Mouse (Mus musculus) intestine, embryonic 14.5 days (tissue): ENCODE measurements around the gene Pp2d1. TPM values are rescaled to one million over a fixed set of nuclear protein-coding genes. Genes with fewer than 3 reads are reported as not detected.

Source experiments
- ATAC-seq: fragments of 200-750 bp; cut with Nextera tagmentation; replicated peaks from 2 replicates; pipeline ENCODE4 v1.8.0; 2017; ENCODE audit warnings: low read depth, moderate number of reproducible peaks, moderate TSS enrichment, moderate library complexity; ENCODE audit not compliant: low FRiP score, low TSS enrichment
- DNase-seq: peaks from one replicate; pipeline ENCODE4 v3.0.0-alpha.2; 2018; ENCODE audit warnings: low spot score
- H3K27ac ChIP-seq: fragments of 300-500 bp; sonication (generic); 2 replicates; pipeline ENCODE4 v1.5.1; 2014; ENCODE audit warnings: low read depth, mild to moderate bottlenecking, control low read depth
- H3K27me3 ChIP-seq: fragments of 300-500 bp; sonication (generic); replicated peaks from 2 replicates; pipeline ENCODE4 v1.6.1; 2014; ENCODE audit warnings: low read length, control low read depth; ENCODE audit not compliant: control insufficient read depth, insufficient read depth
- H3K36me3 ChIP-seq: fragments of 300-500 bp; sonication (generic); 2 replicates; pipeline ENCODE4 v1.6.1; 2014; ENCODE audit warnings: low read length, control low read depth; ENCODE audit not compliant: control insufficient read depth, insufficient read depth
- H3K4me1 ChIP-seq: fragments of 300-500 bp; sonication (generic); replicated peaks from 2 replicates; pipeline ENCODE4 v1.6.1; 2014; ENCODE audit warnings: low read length, control low read depth, mixed read lengths; ENCODE audit not compliant: control insufficient read depth, insufficient read depth
- H3K4me2 ChIP-seq: fragments of 300-500 bp; sonication (generic); 2 replicates; pipeline ENCODE4 v1.6.1; 2014; ENCODE audit warnings: low read length
- H3K4me3 ChIP-seq: fragments of 300-500 bp; sonication (generic); 2 replicates; pipeline ENCODE4 v1.5.1; 2014; ENCODE audit warnings: low read depth, low read length, control low read depth, mixed read lengths
- H3K9ac ChIP-seq: fragments of 300-500 bp; sonication (generic); 2 replicates; pipeline ENCODE4 v1.6.1; 2014; ENCODE audit warnings: mild to moderate bottlenecking, low read length
- H3K9me3 ChIP-seq: fragments of 300-500 bp; sonication (generic); 2 replicates; pipeline ENCODE4 v1.6.1; 2016; ENCODE audit warnings: low read length, control low read depth; ENCODE audit not compliant: control insufficient read depth
- WGBS: fragments of 180-500 bp; shearing (Covaris S2); extraction: QIAGEN DNeasy Blood & Tissue Kit; methylation state at CpG from one replicate; pipeline ENCODE4 v1.1.7; 2014; 5-methylcytosine and 5-hydroxymethylcytosine counted together
- polyA plus RNA-seq: library from polyadenylated mRNA; unstranded; fragments of >200 nt; fragmentation: Nextera tagmentation; extraction: Ambion mirVana; gene quantifications from 2 replicates; pipeline ENCODE4 v1.2.1, GENCODE M21; 2014

Pp2d1 gene
- polyA plus RNA-seq, 1 experiment from 2014 or later: 0.34 TPM

DNA sequence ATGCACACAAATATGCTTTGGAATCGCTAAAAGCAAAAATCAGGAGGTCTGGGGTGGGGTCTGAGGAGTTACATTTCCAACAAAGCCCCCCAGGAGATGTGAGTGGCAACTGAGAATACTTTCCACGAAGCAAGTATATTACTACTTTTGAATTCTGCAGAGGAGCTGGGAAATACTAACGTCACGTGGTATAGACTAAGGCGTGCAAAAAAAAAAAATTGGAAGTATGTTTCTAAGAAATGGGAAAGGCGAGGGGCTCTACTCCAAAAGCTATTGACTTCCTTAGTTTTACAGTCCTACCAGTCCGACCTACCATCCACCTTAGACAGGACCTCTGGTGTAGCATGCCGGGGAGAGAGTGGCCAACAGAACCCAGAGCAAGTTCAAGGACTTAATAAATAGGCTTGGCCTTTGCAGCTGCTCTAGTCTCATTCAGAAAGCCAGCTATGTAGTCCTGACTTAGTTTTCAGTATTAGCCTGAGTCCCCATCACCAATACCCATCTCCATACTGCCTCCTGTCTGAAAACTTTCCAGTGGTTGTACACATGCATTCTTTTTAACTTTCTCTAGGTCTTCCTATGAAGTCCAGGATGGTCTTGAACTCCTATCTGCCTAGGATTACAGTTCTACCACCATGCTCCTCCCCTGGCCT is 29.6 kb upstream of the Pp2d1 start:
- ATAC-seq: no peak
- H3K27me3 ChIP-seq: no peaks in the 10 kb centered on the region
- peak overlapping the region; percentile 95 for H3K4me2 ChIP-seq
- no peaks in the 10 kb centered on the region for H3K9me3 ChIP-seq
- DNase-seq: no peak
- peak overlapping the region; percentile 87; the same call in 1 of the 2 replicates for H3K9ac ChIP-seq
- H3K4me1 ChIP-seq: peaks cover 29% of the 10 kb centered on the region
- 40% methylated on average over 8 of the region's 8 CpGs for WGBS
- H3K36me3 ChIP-seq: no peaks in the 10 kb centered on the region
- H3K4me3 ChIP-seq: peak overlapping the region; percentile 85; the same call in 1 of the 2 replicates
- H3K27ac ChIP-seq: peak overlapping the region; percentile 90; the same call in 1 of the 2 replicates

DNA sequence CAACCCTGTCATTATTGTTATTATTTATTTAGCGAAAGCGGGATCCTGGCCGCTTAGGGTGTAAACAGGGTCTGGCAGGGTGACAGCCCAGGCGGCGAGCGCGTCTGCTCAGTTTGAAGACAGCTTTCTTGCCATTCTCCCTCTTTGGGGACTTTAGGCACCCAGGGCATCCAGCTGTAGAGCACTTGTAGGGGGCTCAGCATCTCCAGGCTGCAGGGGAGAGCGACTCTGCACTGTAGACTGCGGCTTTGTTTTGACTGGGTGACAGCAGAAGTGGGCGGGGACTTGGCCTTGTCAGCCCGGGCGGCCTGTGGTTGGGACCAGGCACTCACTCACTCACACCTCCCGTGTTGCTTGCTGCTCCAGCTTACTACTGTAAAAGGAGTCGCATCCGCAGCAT is 28.9 kb upstream of the Pp2d1 start:
- Histone ChIP-seq H3K27ac (peak overlapping the region; percentile 90), H3K36me3 (no peaks in the 10 kb centered on the region), H3K4me2 (peak overlapping the region; percentile 95), H3K9me3 (no peaks in the 10 kb centered on the region), H3K4me1 (peaks cover 29% of the 10 kb centered on the region), H3K9ac (peak overlapping the region; percentile 87), H3K4me3 (peak overlapping the region; percentile 85), H3K27me3 (no peaks in the 10 kb centered on the region)
- under 1% methylated on average over 15 of the region's 15 CpGs for WGBS
- peak; percentile 79 for DNase-seq
- ATAC-seq: peak; percentile 68

DNA sequence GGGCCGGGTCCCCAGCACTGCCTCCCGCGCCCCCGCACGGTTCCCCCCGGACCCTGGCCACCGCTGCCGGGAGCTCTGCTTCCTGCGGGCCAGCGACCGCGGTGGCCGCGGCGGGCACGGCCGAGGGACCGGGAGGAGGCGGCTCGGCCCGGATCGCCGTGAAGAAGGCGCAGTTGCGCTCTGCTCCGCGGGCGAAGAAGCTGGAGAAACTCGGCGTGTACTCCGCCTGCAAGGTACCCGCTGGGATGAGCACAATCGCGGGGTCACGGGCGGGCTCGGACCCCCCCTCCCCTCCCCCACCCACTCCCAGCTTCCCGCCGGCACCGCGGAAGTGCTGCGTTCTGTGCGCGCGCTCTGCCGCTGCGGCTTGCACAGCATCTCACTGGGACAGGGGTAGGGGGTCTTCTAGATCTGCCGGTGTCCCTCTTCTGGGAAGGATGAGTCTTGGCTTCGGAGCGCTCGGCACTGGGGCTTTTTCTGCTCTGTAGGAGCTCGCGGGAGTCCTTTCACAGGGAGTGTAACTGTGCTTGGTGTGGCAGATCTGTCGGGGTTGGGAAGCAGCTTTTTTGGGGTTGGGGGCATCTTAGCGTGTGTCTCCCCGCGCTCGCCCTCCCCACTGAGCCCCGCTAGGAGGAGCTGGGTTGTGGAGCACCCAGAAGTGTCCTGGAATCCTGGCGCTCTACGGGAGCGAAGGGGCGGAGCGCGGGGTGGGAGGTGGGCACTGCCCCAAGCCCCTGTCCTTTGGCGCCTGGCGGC is 28.3 kb upstream of the Pp2d1 start:
- Histone ChIP-seq H3K36me3 (no peaks in the 10 kb centered on the region), H3K27me3 (no peaks in the 10 kb centered on the region), H3K9me3 (no peaks in the 10 kb centered on the region), H3K4me2 (peak overlapping the region; percentile 95), H3K4me3 (peak overlapping the region; percentile 85), H3K9ac (peak overlapping the region; percentile 87), H3K27ac (peak overlapping the region; percentile 90), H3K4me1 (peaks cover 29% of the 10 kb centered on the region)
- peak; percentile 54 for ATAC-seq
- no peak for DNase-seq
- under 1% methylated on average over 55 of the region's 67 CpGs for WGBS

DNA sequence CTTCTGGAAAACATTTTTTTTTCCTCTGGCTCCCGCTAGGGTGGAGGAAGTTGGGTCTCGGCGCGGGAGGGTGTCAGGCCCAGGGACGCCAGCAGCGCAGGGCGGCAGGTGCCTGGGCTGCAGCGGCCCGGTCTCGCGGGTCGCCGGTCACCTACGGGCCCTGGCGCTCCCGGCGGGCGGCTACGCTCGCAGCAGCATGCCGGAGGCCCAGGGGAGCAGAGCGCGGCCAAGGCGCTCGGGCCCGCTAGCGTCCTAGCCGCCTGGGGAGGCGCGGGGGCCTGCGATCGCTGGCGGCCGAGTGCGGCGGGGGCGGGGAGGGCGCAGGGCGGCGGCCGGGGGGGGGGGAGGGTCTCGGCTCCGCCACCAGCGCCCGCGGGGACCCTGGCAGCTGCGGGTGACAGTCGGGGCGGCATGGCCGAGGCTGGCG is 27.7 kb upstream of the Pp2d1 start:
- H3K27me3 ChIP-seq: no peaks in the 10 kb centered on the region
- no peaks in the 10 kb centered on the region for H3K36me3 ChIP-seq
- ATAC-seq: peak; percentile 68
- H3K9ac ChIP-seq: peak overlapping the region; percentile 87
- peak; percentile 85 for DNase-seq
- H3K4me3 ChIP-seq: peak overlapping the region; percentile 85
- peaks cover 29% of the 10 kb centered on the region for H3K4me1 ChIP-seq
- H3K9me3 ChIP-seq: no peaks in the 10 kb centered on the region
- peak overlapping the region; percentile 90 for H3K27ac ChIP-seq
- peak overlapping the region; percentile 95 for H3K4me2 ChIP-seq
- under 1% methylated on average over 35 of the region's 51 CpGs for WGBS

DNA sequence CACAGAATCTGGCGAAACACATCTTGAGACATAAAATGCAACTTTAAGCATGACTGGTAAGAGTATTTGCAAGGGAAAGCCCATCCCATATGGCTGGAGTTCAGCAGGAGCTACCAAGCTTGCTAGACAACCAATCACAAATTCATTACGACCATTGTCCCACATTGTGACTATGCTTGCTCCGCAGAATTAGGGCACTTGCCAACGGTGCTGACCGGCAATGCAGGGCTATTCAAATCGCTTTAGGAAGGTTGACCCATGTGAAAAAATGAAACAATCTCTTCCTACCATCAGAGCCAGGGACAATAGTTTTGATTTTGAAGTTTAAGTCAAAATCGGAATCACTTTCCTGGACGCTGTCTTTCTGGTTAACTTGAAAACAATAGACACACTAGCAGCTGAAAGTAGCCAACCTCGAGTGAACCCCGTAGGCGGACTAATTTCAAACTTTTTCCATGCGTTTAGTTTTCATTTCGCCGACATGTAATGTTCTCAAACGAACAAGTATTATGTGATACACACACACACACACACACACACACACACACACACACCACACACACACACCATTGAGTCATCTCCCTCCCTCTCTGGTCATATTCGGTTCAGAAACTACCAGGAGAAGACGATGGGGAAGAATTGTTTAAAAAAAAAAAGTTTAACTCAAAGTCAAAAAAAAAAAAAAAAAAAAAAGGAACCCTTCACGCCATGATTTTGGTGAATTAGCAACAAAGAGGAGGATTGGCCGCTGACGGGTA is 27.1 kb upstream of the Pp2d1 start, which contains the start of gene Kat2b:
Gene Kat2b, plus strand, starts transcription at position 701 of the 758 bp plus-strand sequence.
- Histone ChIP-seq H3K4me1 (peaks cover 29% of the 10 kb centered on the region), H3K4me3 (peak within 1 kb of the TSS; percentile 85), H3K9ac (peak within 1 kb of the TSS; percentile 87), H3K27me3 (no peaks in the 10 kb centered on the region), H3K4me2 (peak within 1 kb of the TSS; percentile 95), H3K36me3 (no peaks in the 10 kb centered on the region), H3K9me3 (no peaks in the 10 kb centered on the region), H3K27ac (peak within 1 kb of the TSS; percentile 90)
- WGBS: 5% methylated on average over 20 of the region's 20 CpGs
- ATAC-seq: no peak
- peak; percentile 67 for DNase-seq

DNA sequence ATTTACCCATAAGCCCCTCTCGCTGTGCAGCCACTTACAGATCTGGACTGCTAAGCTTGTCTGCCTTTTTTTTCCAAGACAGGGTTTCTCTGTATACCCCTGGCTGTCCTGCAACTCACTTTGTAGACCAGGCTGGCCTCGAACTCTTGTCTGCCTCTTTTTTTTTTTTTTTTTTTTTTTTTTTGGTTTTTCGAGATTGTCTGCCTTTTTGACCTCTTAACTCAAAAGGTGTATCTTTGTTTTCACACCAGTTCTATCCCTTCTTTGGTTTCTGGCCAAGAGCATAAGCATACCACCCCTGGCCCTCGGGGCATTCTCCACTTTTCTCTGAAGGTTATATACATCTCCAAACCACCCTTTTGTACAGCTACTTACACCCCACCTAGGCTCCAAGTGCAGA is 25.6 kb upstream of the Pp2d1 start:
- Histone ChIP-seq H3K27ac (no peak overlapping the region), H3K4me2 (no peak overlapping the region), H3K4me1 (peaks cover 22% of the 10 kb centered on the region), H3K27me3 (no peaks in the 10 kb centered on the region), H3K4me3 (no peak overlapping the region), H3K9ac (no peak overlapping the region), H3K36me3 (no peaks in the 10 kb centered on the region), H3K9me3 (no peaks in the 10 kb centered on the region)
- ATAC-seq (no peak), DNase-seq (no peak)
- 85% methylated on average over 4 of the region's 4 CpGs for WGBS

DNA sequence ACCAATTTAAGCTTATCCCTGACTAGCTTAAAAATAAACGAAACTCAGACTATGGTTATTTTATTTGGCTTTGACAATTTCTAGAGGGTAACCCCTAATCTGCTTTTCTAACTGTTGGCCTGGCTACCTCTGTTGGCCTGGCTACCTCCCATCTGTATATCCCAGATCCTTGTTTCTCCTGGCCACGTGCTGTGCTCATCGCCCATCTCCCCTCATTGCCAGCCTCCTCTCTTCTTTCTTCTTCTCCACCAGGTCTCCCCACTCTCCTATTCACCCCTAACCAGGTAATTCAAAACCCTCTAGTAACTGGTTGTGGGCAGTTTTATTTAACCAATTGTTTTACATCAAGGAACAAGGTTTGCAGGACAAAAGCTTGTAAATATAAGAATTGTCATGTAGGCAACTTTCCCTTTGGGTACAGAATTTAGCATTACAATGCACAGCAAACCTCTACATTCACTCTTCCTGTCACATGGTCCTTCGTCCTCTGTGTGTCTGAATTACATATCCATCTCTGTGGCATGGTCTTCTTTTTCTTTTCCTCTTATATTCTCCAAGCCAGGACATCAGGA is 22.3 kb upstream of the Pp2d1 start:
- Histone ChIP-seq H3K4me3 (no peak overlapping the region), H3K9ac (no peak overlapping the region), H3K27me3 (no peaks in the 10 kb centered on the region), H3K36me3 (no peaks in the 10 kb centered on the region), H3K4me2 (no peak overlapping the region), H3K9me3 (no peaks in the 10 kb centered on the region), H3K4me1 (0 out of 2 replicates have a peak, but pooled peaks cover 6% of the 10 kb centered on the region), H3K27ac (no peak overlapping the region)
- DNase-seq (no peak), ATAC-seq (no peak)
- WGBS: 80% methylated on average over 4 of the region's 4 CpGs

DNA sequence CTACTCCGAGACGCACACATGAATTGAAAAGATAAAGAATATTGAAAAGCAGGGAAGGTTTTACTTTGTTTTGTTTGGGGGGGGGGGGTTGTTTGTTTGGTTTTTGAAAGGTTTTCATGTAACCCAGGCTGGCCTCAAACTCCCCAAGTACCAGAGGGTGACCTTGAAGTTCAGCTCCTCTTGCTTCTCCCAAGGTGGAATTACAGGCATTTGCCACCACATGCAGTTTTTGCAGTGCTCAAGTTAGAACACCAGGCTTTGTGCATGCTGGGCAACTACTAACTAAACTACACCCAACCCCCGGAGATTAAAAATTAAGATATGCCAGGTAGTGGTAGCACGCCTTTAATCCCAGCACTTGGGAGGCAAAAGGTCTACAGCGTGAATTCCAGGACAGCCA is 20.4 kb upstream of the Pp2d1 start:
- H3K4me3 ChIP-seq: no peak overlapping the region
- 89% methylated on average over 5 of the region's 5 CpGs for WGBS
- no peak for DNase-seq
- H3K27me3 ChIP-seq: no peaks in the 10 kb centered on the region
- no peaks in the 10 kb centered on the region for H3K4me1 ChIP-seq
- H3K4me2 ChIP-seq: no peak overlapping the region
- no peak overlapping the region for H3K9ac ChIP-seq
- H3K36me3 ChIP-seq: no peaks in the 10 kb centered on the region
- no peaks in the 10 kb centered on the region for H3K9me3 ChIP-seq
- ATAC-seq: no peak
- no peak overlapping the region for H3K27ac ChIP-seq
